Mouse (Mus musculus): ENCODE data around the gene Vmn1r200.
"Not testable (repeated sequence)": the region's sequence is repeated elsewhere in the genome, so short reads cannot be mapped to it uniquely, and the experiment has no call there.

Vmn1r200 gene

DNA sequence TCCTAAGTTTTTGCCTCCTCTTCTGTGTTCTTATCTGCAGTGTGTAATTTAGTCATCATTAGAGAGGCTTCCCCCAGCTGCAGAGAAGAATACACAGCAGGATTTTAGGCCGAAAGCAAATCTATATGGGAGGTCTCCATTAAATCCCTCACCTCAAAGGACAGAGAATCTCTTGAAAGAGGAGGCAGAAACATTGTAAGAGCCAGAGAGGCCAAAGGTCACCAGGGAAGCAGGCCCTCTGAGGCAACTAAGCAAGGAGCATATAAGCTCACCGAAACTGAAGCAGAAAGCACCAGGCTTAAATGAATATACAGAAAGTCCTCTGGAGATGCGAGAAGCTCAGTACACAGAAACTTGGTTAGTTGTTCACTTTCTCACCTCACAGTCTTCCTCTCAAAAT is at the start of gene Vmn1r200:
Gene Vmn1r200 (plus strand): TSS at position 301 of the 400 bp plus-strand sequence.
- no peak for DNase-seq (ENCODE audit: low spot score)

DNA sequence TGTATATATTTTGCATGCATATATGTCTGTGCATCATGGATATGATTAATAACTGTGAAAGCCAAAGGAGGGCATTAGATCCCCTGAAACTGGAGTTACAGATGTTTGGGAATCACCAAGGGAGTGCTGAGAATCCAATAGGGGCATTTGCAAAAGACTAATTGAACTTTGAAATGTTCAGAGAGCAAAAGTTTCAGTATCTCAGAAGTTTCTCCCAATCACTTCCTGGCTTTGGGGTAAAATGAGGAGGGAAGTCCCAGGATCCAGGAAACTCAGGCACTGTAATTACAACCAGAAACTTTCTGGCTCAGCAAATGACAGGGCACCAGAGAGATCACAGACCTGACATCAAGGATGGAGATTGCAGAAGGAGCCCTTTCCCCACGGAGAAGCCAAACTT is 40.1 kb upstream of the Vmn1r200 start, which contains the start of gene Vmn1r198:
Gene Vmn1r198 (plus strand): TSS at position 301 of the 400 bp plus-strand sequence.
- DNase-seq (ENCODE audit: low spot score) = no peak

GRCm38 (mm10) chr13:22350813-22351212 is 39.4 kb upstream of the Vmn1r200 start:
- no peak for DNase-seq (ENCODE audit: low spot score)

DNA sequence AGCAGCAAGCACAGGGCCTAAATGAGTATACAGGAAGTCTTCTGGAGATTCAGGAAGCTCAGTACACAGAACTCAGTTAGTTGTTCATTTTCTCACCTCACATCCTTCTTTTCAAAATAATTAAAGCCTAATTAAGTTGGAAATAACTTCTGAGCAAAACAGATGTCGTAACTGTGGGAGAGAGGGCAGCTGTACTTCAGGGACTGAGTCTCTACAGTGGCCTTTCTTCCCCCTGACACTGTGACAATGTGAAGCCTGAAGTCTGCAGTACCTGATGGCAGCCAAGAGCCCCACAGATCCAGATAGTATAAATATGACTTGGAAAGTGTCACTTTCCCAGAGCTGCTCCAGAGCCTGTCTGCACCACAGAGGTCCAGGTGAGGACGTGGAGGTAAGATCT is 10.7 kb upstream of the Vmn1r200 start, which contains the start of gene Vmn1r199:
Gene Vmn1r199 (plus strand): TSS at position 301 of the 400 bp plus-strand sequence.
- no peak for DNase-seq (ENCODE audit: low spot score)

DNA sequence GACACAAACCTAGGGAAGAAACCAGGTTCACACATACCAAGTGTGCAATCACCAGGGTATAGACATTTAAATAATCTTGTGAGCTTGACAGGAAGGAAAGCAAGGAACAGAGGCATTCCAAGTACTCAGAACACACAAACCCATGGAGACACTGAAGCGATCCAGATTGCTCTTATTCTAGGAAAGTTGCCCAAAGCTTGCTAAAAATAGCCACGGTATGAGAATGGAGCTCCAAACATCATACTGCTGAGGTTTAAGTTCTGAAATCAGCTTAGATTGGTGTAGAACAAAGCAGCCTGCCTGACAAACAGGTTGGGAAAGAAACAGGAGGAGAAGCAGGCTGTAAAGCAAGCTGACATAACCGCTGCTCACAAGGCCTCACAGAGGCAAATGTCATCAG is 9.0 kb upstream of the Vmn1r200 start:
- DNase-seq (ENCODE audit: low spot score) = not testable (repeated sequence)

DNA sequence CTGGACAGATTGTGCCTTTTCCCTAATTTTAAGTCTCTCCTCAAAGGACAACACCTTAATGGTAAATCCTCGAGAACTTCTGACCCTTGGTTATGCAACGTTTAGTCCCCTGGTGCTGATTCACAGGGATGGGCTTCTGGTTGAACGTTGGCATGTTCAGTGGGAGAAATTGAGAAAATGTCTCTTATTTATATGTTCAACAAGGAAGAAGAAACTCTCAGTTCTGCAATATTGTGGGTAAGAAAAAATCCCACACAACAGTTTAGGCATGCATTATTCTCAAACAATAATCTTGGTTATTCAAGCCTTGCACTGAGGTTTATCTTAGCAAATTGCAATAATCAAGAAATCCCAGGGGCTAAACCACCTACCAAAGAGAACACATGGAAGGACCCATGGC is 6.8 kb upstream of the Vmn1r200 start:
- DNase-seq (ENCODE audit: low spot score) = no peak

DNA sequence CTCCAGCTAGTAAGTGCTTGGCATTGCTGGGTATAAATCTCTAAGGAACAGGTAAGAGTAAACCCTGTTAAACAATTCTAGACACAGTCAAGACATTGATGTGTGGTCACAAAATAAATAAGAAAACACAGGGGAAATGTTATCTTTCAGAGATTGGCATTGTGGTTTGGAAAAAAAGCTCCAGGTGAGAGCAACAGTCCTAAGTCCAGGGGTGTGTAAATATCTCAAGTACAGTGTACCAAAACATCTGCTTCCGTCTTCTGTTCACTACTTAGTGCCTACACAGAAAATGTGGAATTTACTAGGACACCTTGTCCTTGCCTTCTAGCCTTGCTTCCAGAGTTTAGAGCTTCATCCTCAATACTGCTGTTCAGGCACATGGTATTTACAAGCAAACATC is 3.1 kb upstream of the Vmn1r200 start:
- DNase-seq (ENCODE audit: low spot score) = no peak

DNA sequence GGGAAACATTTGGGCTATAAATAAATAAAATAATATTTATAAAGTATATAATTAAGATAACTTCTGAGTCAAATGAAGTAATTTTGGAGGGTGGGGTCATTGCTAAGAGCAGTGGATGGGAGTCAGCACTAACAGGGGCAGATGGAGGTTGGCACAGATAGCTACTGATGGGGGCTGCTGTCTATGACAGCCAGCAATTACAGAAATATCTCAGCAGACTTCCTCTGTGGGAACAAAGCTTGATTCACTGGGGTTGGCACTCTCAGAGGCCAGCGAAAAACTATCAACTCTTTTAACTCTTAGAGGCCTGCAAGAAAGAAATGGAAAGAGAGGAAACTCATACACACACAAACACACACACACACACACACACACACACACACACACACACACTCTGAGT is 12.8 kb downstream of the Vmn1r200 start:
- DNase-seq (ENCODE audit: low spot score) = no peak

Data from ovary, postnatal 36 days (tissue).